Mouse (Mus musculus) heart, embryonic 12.5 days (tissue): ENCODE results near the gene Man1c1. TPM values are rescaled to one million over a fixed set of nuclear protein-coding genes. Genes with fewer than 3 reads are reported as not detected.

Source experiments
- ATAC-seq: fragments of 200-750 bp; cut with Nextera tagmentation; 2 replicates; pipeline ENCODE4 v1.8.0; 2017; ENCODE audit warnings: moderate TSS enrichment, moderate library complexity; ENCODE audit not compliant: insufficient number of reproducible peaks, low FRiP score
- H3K27ac ChIP-seq: fragments of 300-500 bp; sonication (generic); 2 replicates; pipeline ENCODE4 v1.5.1; 2016; ENCODE audit warnings: mild to moderate bottlenecking, moderate library complexity; ENCODE audit not compliant: poor library complexity, severe bottlenecking
- H3K27me3 ChIP-seq: fragments of 300-500 bp; sonication (generic); replicated peaks from 2 replicates; pipeline ENCODE4 v1.6.1; 2016; ENCODE audit warnings: mild to moderate bottlenecking, moderate library complexity
- H3K36me3 ChIP-seq: fragments of 300-500 bp; sonication (generic); 2 replicates; pipeline ENCODE4 v1.6.1; 2016; ENCODE audit warnings: mild to moderate bottlenecking, moderate library complexity
- H3K4me1 ChIP-seq: fragments of 300-500 bp; sonication (generic); replicated peaks from 2 replicates; pipeline ENCODE4 v1.6.1; 2016; ENCODE audit warnings: mild to moderate bottlenecking
- H3K4me2 ChIP-seq: fragments of 300-500 bp; sonication (generic); 2 replicates; pipeline ENCODE4 v1.6.1; 2016; ENCODE audit warnings: mild to moderate bottlenecking, moderate library complexity
- H3K4me3 ChIP-seq: fragments of 300-500 bp; sonication (generic); 2 replicates; pipeline ENCODE4 v1.5.1; 2016; ENCODE audit warnings: mild to moderate bottlenecking
- H3K9ac ChIP-seq: fragments of 300-500 bp; sonication (generic); 2 replicates; pipeline ENCODE4 v1.6.1; 2016; ENCODE audit warnings: mild to moderate bottlenecking, moderate library complexity
- H3K9me3 ChIP-seq: fragments of 300-500 bp; sonication (generic); replicated peaks from 2 replicates; pipeline ENCODE4 v1.6.1; 2016; ENCODE audit warnings: mild to moderate bottlenecking, moderate library complexity
- WGBS: fragments of 180-500 bp; shearing (Covaris S2); methylation state at CpG from one replicate; pipeline ENCODE4 v1.1.7; 2016; 5-methylcytosine and 5-hydroxymethylcytosine counted together
- polyA plus RNA-seq: library from polyadenylated mRNA; unstranded; fragments of >200 nt; fragmentation: Nextera tagmentation; extraction: Ambion mirVana; gene quantifications from 2 replicates; pipeline ENCODE4 v1.2.1, GENCODE M21; 2016

Man1c1 gene
- polyA plus RNA-seq, 1 experiment from 2014 or later: 12.2 TPM

GRCm38 (mm10) chr4:134673882-134674463 lies 30.1 kb downstream of the Man1c1 start:
- WGBS: 92% methylated on average over 12 of the region's 12 CpGs
- no peak overlapping the region for H3K9ac ChIP-seq
- H3K4me2 ChIP-seq: no peak overlapping the region
- no peaks in the 10 kb centered on the region for H3K27me3 ChIP-seq
- H3K9me3 ChIP-seq: no peaks in the 10 kb centered on the region
- no peaks in the 10 kb centered on the region for H3K36me3 ChIP-seq
- H3K27ac ChIP-seq: no peak overlapping the region
- no peak overlapping the region for H3K4me3 ChIP-seq
- no peak for ATAC-seq
- H3K4me1 ChIP-seq: peaks cover 67% of the 10 kb centered on the region

- Histone ChIP-seq H3K27ac (no peak overlapping the region), H3K4me1 (peaks cover 69% of the 10 kb centered on the region), H3K9me3 (no peaks in the 10 kb centered on the region), H3K36me3 (no peaks in the 10 kb centered on the region), H3K9ac (no peak overlapping the region), H3K4me2 (no peak overlapping the region), H3K4me3 (no peak overlapping the region), H3K27me3 (no peaks in the 10 kb centered on the region)
- ATAC-seq: no peak
- WGBS: 88% methylated on average over 8 of the region's 8 CpGs
These were observed 30.9 kb downstream of the Man1c1 start for GRCm38 (mm10) chr4:134673151-134673550.

GRCm38 (mm10) chr4:134672326-134672725 lies 31.8 kb downstream of the Man1c1 start:
- WGBS: 83% methylated on average over 8 of the region's 8 CpGs
- peaks cover 62% of the 10 kb centered on the region for H3K4me1 ChIP-seq
- no peak overlapping the region for H3K9ac ChIP-seq

GRCm38 (mm10) chr4:134671660-134672173 lies 32.4 kb downstream of the Man1c1 start:
- Histone ChIP-seq H3K9ac (no peak overlapping the region), H3K9me3 (no peaks in the 10 kb centered on the region), H3K27me3 (no peaks in the 10 kb centered on the region), H3K36me3 (no peaks in the 10 kb centered on the region), H3K4me3 (no peak overlapping the region), H3K27ac (no peak overlapping the region), H3K4me1 (peaks cover 58% of the 10 kb centered on the region), H3K4me2 (no peak overlapping the region)
- WGBS: 81% methylated on average over 16 of the region's 16 CpGs
- no peak for ATAC-seq

More at GRCm38 (mm10) chr4:134672326-134672725, 31.8 kb downstream of the Man1c1 start:
- no peak overlapping the region for H3K27ac ChIP-seq
- H3K27me3 ChIP-seq: no peaks in the 10 kb centered on the region
- H3K9me3 ChIP-seq: no peaks in the 10 kb centered on the region
- no peak for ATAC-seq
- no peak overlapping the region for H3K4me3 ChIP-seq
- H3K4me2 ChIP-seq: no peak overlapping the region
- no peaks in the 10 kb centered on the region for H3K36me3 ChIP-seq

- H3K27ac ChIP-seq: 0 out of 2 replicates have a peak overlapping the region, but pooled peaks have one; percentile 8
- no peaks in the 10 kb centered on the region for H3K36me3 ChIP-seq
These were observed 34.2 kb downstream of the Man1c1 start for GRCm38 (mm10) chr4:134669742-134670354.

GRCm38 (mm10) chr4:134668355-134669028 lies 35.6 kb downstream of the Man1c1 start:
- no peak overlapping the region for H3K27ac ChIP-seq

More at GRCm38 (mm10) chr4:134669742-134670354, 34.2 kb downstream of the Man1c1 start:
- Histone ChIP-seq H3K9ac (no peak overlapping the region), H3K9me3 (no peaks in the 10 kb centered on the region), H3K27me3 (no peaks in the 10 kb centered on the region), H3K4me2 (no peak overlapping the region), H3K4me1 (peaks cover 48% of the 10 kb centered on the region), H3K4me3 (no peak overlapping the region)
- ATAC-seq: no peak
- 52% methylated on average over 17 of the region's 17 CpGs for WGBS

GRCm38 (mm10) chr4:134666391-134666790 lies 37.7 kb downstream of the Man1c1 start:
- Histone ChIP-seq H3K27me3 (no peaks in the 10 kb centered on the region), H3K36me3 (no peaks in the 10 kb centered on the region), H3K9me3 (no peaks in the 10 kb centered on the region), H3K4me3 (no peak overlapping the region), H3K4me1 (peaks cover 69% of the 10 kb centered on the region), H3K4me2 (no peak overlapping the region), H3K9ac (no peak overlapping the region), H3K27ac (no peak overlapping the region)
- 92% methylated on average over 19 of the region's 19 CpGs for WGBS
- ATAC-seq: no peak

More at GRCm38 (mm10) chr4:134668355-134669028, 35.6 kb downstream of the Man1c1 start:
- Histone ChIP-seq H3K4me3 (no peak overlapping the region), H3K4me1 (peaks cover 58% of the 10 kb centered on the region), H3K27me3 (no peaks in the 10 kb centered on the region), H3K9ac (no peak overlapping the region), H3K4me2 (no peak overlapping the region), H3K9me3 (no peaks in the 10 kb centered on the region), H3K36me3 (no peaks in the 10 kb centered on the region)
- ATAC-seq: no peak
- WGBS: 42% methylated on average over 12 of the region's 12 CpGs

- no peak overlapping the region for H3K4me3 ChIP-seq
- H3K9ac ChIP-seq: peak overlapping the region; percentile 48
- 10% methylated on average over 10 of the region's 10 CpGs for WGBS
- no peaks in the 10 kb centered on the region for H3K36me3 ChIP-seq
- peaks cover 69% of the 10 kb centered on the region for H3K4me1 ChIP-seq
- H3K27me3 ChIP-seq: no peaks in the 10 kb centered on the region
- peak overlapping the region; percentile 90 for H3K27ac ChIP-seq
- peak; percentile 81 for ATAC-seq
- peak overlapping the region; percentile 45 for H3K4me2 ChIP-seq
- no peaks in the 10 kb centered on the region for H3K9me3 ChIP-seq
These were observed 41.0 kb downstream of the Man1c1 start for GRCm38 (mm10) chr4:134663052-134663451.

GRCm38 (mm10) chr4:134660630-134661183 lies 43.4 kb downstream of the Man1c1 start:
- H3K4me1 ChIP-seq: peaks cover 76% of the 10 kb centered on the region
- H3K9me3 ChIP-seq: no peaks in the 10 kb centered on the region
- no peaks in the 10 kb centered on the region for H3K36me3 ChIP-seq
- no peaks in the 10 kb centered on the region for H3K27me3 ChIP-seq
- peak overlapping the region; percentile 68 for H3K4me2 ChIP-seq
- H3K9ac ChIP-seq: 0 out of 2 replicates have a peak overlapping the region, but pooled peaks have one; percentile 46
- H3K27ac ChIP-seq: no peak overlapping the region
- WGBS: 59% methylated on average over 18 of the region's 18 CpGs
- no peak overlapping the region for H3K4me3 ChIP-seq
- no peak for ATAC-seq

- H3K36me3 ChIP-seq: no peaks in the 10 kb centered on the region
- H3K9ac ChIP-seq: peak overlapping the region; percentile 46
- H3K27ac ChIP-seq: 0 out of 2 replicates have a peak overlapping the region, but pooled peaks have one; percentile 41
- peak; percentile 33; the same call in 1 of the 2 replicates for ATAC-seq
- peaks cover 76% of the 10 kb centered on the region for H3K4me1 ChIP-seq
- 16% methylated on average over 27 of the region's 27 CpGs for WGBS
- H3K27me3 ChIP-seq: no peaks in the 10 kb centered on the region
- no peaks in the 10 kb centered on the region for H3K9me3 ChIP-seq
- H3K4me2 ChIP-seq: peak overlapping the region; percentile 68
- H3K4me3 ChIP-seq: peak overlapping the region; percentile 25
These were observed 44.5 kb downstream of the Man1c1 start for GRCm38 (mm10) chr4:134659354-134660301.
